Mouse (Mus musculus) stomach, postnatal 0 days (tissue): ENCODE results near the gene Plbd2.

Experiments
- CTCF ChIP-seq: IDR thresholded peaks from 2 replicates; pipeline ENCODE4 v1.5.1; 2016; ENCODE audit warnings: antibody characterized with exemption, low read depth, mild to moderate bottlenecking, moderate library complexity
- EP300 ChIP-seq: optimal IDR thresholded peaks from 2 replicates; pipeline ENCODE3; 2016; ENCODE audit warnings: antibody characterized with exemption

DNA sequence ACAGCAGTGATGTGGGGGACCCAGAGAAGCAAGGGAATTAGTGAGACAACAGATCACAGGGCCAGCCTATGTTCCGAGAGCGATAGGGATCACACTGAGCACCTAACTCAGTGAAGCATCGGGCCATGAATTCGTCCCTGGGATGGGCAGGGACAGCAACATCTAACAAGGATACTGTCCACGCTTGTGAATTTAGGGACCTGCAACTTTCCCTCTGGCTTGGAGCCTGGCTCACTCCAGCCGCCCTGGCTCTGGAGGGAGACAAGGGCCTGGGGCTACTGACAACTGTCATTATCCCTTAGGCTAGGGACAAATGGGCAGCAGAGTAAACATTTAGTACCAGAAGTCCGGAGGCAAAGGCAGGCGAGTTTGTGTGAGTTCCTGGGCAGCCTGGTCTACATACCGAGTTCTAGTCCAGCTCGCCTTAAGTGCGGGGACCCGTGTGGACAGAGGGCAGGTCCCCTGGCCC is 716 bp downstream of the Plbd2 start:
- TF ChIP-seq CTCF = no peak
- no peak for TF ChIP-seq EP300
